Mouse (Mus musculus) embryonic facial prominence, embryonic 14.5 days (tissue): ENCODE results near the gene Sf3b4. TPM values are rescaled to one million over a fixed set of nuclear protein-coding genes. Genes with fewer than 3 reads are reported as not detected.

ENCODE experiments used
- ATAC-seq: fragments of 200-750 bp; cut with Nextera tagmentation; 2 replicates; pipeline ENCODE4 v1.8.0; 2017; ENCODE audit warnings: low read depth, moderate number of reproducible peaks, moderate TSS enrichment
- DNase-seq: peaks from one replicate; pipeline ENCODE4 v3.0.0-alpha.2; 2015; ENCODE audit warnings: low spot score
- H3K27ac ChIP-seq: fragments of 300-500 bp; sonication (generic); replicated peaks from 2 replicates; pipeline ENCODE4 v1.5.1; 2014; ENCODE audit warnings: low read depth, mild to moderate bottlenecking, low read length, moderate library complexity
- H3K27me3 ChIP-seq: fragments of 300-500 bp; sonication (generic); replicated peaks from 2 replicates; pipeline ENCODE4 v1.6.1; 2014; ENCODE audit warnings: low read length; ENCODE audit not compliant: control insufficient read depth, insufficient read depth
- H3K36me3 ChIP-seq: fragments of 300-500 bp; sonication (generic); 2 replicates; pipeline ENCODE4 v1.6.1; 2014; ENCODE audit warnings: low read length, mixed read lengths; ENCODE audit not compliant: control insufficient read depth, insufficient read depth
- H3K4me1 ChIP-seq: fragments of 300-500 bp; sonication (generic); 2 replicates; pipeline ENCODE4 v1.6.1; 2014; ENCODE audit warnings: antibody characterized with exemption, low read length; ENCODE audit not compliant: control insufficient read depth, insufficient read depth
- H3K4me2 ChIP-seq: fragments of 300-500 bp; sonication (generic); 2 replicates; pipeline ENCODE4 v1.6.1; 2014; ENCODE audit warnings: low read depth, mild to moderate bottlenecking, low read length, moderate library complexity, mixed read lengths
- H3K4me3 ChIP-seq: fragments of 300-500 bp; sonication (generic); 2 replicates; pipeline ENCODE4 v1.5.1; 2014; ENCODE audit warnings: low read depth, mild to moderate bottlenecking, low read length
- H3K9ac ChIP-seq: fragments of 300-500 bp; sonication (generic); 2 replicates; pipeline ENCODE4 v1.6.1; 2014; ENCODE audit warnings: low read depth, mild to moderate bottlenecking, low read length, moderate library complexity, mixed read lengths
- H3K9me3 ChIP-seq: fragments of 300-500 bp; sonication (generic); 2 replicates; pipeline ENCODE4 v1.6.1; 2016; ENCODE audit warnings: low read length; ENCODE audit not compliant: control insufficient read depth
- WGBS: fragments of 180-500 bp; shearing (Covaris S2); extraction: QIAGEN DNeasy Blood & Tissue Kit; methylation state at CpG from one replicate; pipeline ENCODE4 v1.1.7; 2014; 5-methylcytosine and 5-hydroxymethylcytosine counted together
- polyA plus RNA-seq: library from polyadenylated mRNA; unstranded; fragments of >200 nt; fragmentation: Nextera tagmentation; extraction: Ambion mirVana; gene quantifications from 2 replicates; pipeline ENCODE4 v1.2.1, GENCODE M21; 2014

The Sf3b4 gene
- polyA plus RNA-seq: 152 and 158 TPM in 2 replicates

DNA sequence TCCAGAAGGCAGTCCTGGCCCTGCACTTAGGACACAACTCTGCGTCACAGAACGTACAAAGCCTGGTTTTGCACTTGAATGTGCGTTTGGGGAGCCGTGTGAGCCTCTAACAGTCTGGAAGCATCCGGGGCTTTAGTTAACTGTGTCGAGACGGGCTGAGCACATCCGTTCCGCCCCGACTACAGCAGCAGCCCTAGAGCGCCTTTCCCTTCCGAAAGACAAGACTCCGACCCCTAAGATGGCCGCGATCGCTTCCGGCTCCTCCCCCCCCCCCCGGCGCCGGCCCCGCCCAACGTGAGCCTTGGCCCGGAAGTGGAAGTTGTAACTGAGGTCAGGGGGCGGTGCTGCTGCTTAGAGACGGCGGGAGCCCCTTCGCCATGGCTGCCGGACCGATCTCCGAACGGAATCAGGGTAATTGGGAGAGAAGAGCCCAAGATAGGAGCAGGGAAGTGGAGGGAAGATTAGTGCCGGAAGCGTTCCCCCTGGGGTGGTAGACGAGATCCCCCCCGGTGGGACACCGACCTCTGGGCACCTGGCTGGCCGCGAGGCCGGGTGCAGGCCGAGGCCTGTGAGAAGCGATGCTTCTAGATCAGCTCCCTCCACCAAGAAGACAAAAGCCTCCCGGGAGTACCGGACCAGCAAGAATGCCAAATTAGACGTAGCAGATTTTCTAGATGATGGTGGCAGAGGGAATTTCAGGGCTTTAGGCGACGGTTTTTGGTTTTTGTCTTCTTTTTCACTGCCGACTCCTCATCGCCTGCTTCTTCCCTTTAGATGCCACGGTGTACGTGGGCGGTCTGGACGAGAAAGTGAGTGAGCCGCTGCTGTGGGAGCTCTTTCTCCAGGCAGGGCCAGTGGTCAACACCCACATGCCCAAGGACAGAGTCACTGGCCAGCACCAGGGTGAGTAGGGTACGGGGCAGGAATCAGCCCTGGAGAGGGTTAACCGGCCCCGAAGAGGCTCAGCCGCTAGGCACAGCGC lies at the start of gene Sf3b4:
Gene Sf3b4, plus strand, starts transcription at position 136 of the 982 bp plus-strand sequence.
- ATAC-seq: peak; percentile 95
- Histone ChIP-seq H3K36me3 (peaks cover 50% of the 10 kb centered on the region), H3K9ac (peak within 1 kb of the TSS; percentile 91), H3K9me3 (no peaks in the 10 kb centered on the region), H3K4me3 (peak within 1 kb of the TSS; percentile 88), H3K27me3 (no peaks in the 10 kb centered on the region), H3K4me1 (peaks cover 11% of the 10 kb centered on the region), H3K4me2 (peak within 1 kb of the TSS; percentile 95), H3K27ac (peak within 1 kb of the TSS; percentile 99)
- peak; percentile 97 for DNase-seq
- WGBS: 1% methylated on average over 41 of the region's 58 CpGs

DNA sequence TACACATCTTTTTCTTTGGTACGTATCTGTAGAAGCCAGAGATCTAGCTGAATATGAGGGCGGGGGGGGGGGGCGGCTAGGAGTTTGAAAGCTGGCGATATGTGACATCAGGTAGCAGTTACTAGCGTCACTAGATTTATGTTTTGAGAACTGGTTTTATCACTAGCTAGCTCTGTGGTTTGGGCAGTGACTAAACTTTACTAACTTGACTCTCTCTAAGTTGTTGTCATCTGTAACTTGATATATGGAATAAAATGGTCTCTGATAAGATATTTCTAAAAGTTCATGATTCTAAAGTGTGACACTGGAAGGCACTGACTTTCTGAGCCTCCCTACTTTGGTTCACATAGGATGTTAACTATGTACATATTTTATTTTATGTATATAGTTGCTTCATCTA lies 47.9 kb upstream of the Sf3b4 start:
- no peak overlapping the region for H3K27ac ChIP-seq
- H3K9me3 ChIP-seq: no peaks in the 10 kb centered on the region
- no peaks in the 10 kb centered on the region for H3K36me3 ChIP-seq
- no peaks in the 10 kb centered on the region for H3K4me1 ChIP-seq
- no peak overlapping the region for H3K4me2 ChIP-seq
- DNase-seq: no peak
- H3K9ac ChIP-seq: no peak overlapping the region
- 91% methylated on average over 5 of the region's 5 CpGs for WGBS
- H3K4me3 ChIP-seq: no peak overlapping the region
- no peaks in the 10 kb centered on the region for H3K27me3 ChIP-seq
- no peak for ATAC-seq

DNA sequence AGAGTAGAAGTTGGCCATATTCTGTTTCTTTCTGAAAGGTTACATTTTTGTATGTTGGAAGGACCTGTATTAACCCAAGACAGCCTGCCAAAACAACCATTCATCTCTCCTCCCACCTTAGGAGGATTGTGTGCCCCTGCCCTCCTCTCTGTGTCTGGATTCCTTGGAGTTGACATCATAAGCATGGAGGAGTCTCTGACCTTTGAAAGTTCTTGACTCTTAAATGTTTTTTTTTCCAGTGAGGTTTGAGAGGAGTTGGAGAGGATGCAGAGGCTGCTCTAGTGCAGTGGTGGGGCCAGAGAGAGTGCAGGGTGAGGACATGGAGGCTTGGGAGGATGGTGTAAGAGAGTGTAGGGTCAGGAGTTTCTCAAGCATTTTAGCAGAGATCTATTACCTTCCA lies 44.0 kb upstream of the Sf3b4 start:
- Histone ChIP-seq H3K27ac (no peak overlapping the region), H3K36me3 (no peaks in the 10 kb centered on the region), H3K4me1 (peaks cover 3% of the 10 kb centered on the region), H3K4me2 (no peak overlapping the region), H3K9me3 (no peaks in the 10 kb centered on the region), H3K4me3 (no peak overlapping the region), H3K9ac (no peak overlapping the region), H3K27me3 (no peaks in the 10 kb centered on the region)
- ATAC-seq (no peak), DNase-seq (no peak)

DNA sequence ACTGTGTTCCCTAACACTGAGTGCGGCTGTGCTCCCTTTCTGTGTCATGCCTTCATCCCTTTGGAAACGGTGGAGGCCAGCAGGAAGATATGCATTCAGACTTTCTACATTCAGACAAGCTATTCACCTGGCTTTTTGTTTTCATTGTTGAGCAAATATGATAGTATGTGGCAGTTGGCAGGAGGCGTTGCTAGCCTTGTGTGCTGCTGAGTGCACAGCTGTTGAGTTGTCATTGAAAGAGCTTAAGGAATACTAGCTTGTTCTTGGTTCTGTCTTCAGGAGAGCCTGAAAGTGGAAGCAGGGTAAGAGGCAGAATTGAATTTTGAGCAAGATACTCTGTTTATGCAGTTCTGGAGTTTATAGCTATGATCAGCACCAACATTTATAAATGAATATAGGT lies 39.7 kb upstream of the Sf3b4 start:
- peak; percentile 46 for DNase-seq
- Histone ChIP-seq H3K4me3 (no peak overlapping the region), H3K9me3 (no peaks in the 10 kb centered on the region), H3K9ac (no peak overlapping the region), H3K27ac (no peak overlapping the region), H3K27me3 (no peaks in the 10 kb centered on the region), H3K36me3 (peaks cover 13% of the 10 kb centered on the region; the same call in 1 of the 2 replicates), H3K4me2 (no peak overlapping the region), H3K4me1 (peaks cover 10% of the 10 kb centered on the region)
- 69% methylated on average over 3 of the region's 3 CpGs for whole genome bisulfite sequencing
- ATAC-seq: no peak

DNA sequence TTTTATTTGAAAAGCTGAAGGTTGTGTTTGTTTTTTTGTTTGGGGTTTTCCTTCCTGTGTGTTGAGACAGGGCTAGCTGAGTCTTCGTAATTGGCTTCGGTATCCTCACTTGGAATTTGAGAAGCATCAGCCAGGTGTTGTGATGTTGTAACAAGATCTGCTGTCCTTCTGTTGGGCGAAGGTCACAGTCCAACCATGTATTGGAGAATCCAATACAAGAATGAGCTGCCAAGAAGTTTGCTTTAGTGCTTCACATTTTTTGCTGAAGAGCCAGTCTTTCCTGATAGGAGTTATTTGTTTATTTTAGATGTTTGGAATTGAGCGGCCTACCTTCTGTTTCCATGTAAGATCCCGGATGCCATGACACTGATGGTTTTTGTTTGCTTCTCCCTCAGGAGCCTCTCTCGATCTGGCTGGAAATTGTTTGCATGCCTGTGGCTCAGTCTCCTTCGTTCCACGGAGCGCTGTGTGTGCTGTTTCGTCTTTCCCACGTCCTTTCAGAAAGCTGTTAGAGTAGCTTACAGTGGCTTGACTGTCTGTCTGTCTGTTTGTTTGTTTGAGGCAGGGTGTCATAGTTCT lies 38.7 kb upstream of the Sf3b4 start:
- Histone ChIP-seq H3K4me1 (peaks cover 10% of the 10 kb centered on the region), H3K4me3 (no peak overlapping the region), H3K9ac (peak overlapping the region; percentile 8; the same call in 1 of the 2 replicates), H3K27me3 (no peaks in the 10 kb centered on the region), H3K4me2 (0 out of 2 replicates have a peak overlapping the region, but pooled peaks have one; percentile 12), H3K36me3 (peaks cover 14% of the 10 kb centered on the region; the same call in 1 of the 2 replicates), H3K27ac (peak overlapping the region; percentile 61), H3K9me3 (no peaks in the 10 kb centered on the region)
- DNase-seq (peak; percentile 59), ATAC-seq (no peak)
- WGBS: 31% methylated on average over 11 of the region's 11 CpGs

DNA sequence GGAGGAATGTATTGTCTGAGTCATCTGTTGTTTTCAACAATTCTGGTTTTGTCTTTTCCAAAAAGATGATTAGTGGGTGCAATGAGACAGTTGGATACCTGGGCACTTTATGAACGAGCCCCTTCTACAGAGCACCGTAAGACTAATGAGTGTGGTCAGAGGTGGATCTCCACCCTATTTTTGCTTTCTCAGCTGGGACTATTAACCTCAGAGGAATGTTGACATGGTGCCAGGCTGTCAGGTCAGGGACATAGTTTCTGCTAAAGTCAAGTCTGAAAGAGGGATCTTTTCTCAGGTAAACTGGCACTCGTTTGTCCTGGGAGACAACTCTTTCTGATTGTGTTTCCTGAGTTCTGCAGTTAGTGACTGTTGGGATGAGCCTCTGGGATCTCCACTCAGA lies 37.1 kb upstream of the Sf3b4 start:
- Histone ChIP-seq H3K27ac (no peak overlapping the region), H3K4me1 (peaks cover 10% of the 10 kb centered on the region), H3K4me2 (no peak overlapping the region), H3K9ac (no peak overlapping the region), H3K27me3 (no peaks in the 10 kb centered on the region), H3K4me3 (no peak overlapping the region), H3K36me3 (peaks cover 20% of the 10 kb centered on the region; the same call in 1 of the 2 replicates), H3K9me3 (no peaks in the 10 kb centered on the region)
- WGBS: 68% methylated on average over 3 of the region's 3 CpGs
- ATAC-seq (no peak), DNase-seq (no peak)

DNA sequence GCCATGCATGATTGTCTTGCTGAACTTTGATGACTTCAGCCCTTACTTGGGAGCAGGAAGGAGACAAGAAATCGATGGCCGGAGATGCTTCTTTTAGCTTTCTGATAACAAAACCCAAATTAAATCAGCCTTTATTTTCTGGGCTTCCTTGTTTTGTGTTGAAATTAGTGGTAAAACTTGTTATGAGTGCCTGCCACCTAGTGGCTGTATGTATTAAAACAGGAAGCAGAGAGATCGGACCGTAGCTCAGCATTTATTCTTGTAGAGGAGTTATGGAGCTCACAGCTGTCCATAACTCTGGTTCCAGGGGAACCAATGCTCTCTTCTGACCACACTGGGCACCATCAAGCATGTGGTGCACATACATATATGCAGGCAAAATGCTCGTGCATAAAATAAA lies 24.2 kb upstream of the Sf3b4 start:
- DNase-seq (peak; percentile 85), ATAC-seq (peak; percentile 22; the same call in 1 of the 2 replicates)
- Histone ChIP-seq H3K36me3 (peaks cover 48% of the 10 kb centered on the region), H3K4me1 (no peaks in the 10 kb centered on the region), H3K27ac (no peak overlapping the region), H3K4me3 (no peak overlapping the region), H3K9ac (no peak overlapping the region), H3K27me3 (no peaks in the 10 kb centered on the region), H3K9me3 (no peaks in the 10 kb centered on the region), H3K4me2 (no peak overlapping the region)
- 14% methylated on average over 5 of the region's 5 CpGs for WGBS

DNA sequence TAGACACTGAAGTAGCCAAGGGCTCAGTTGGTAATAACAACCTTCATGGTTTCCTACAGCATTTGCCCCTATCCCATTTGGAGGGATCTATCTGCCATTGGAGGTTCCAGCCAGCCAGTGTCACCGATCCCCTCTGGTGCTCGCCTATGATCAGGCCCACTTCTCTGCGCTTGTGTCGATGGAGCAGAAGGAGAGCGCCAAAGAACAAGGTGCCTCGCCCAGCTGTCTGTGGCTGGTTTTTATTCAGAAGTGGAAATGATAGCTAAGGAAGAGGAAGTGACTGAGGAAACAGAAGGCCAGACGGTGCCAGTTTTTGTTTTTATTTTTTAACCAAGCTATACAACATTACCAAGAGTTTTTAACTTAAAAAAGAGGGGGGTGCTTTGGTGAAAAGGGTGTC lies 20.3 kb upstream of the Sf3b4 start:
- no peaks in the 10 kb centered on the region for H3K27me3 ChIP-seq
- 89% methylated on average over 7 of the region's 7 CpGs for WGBS
- no peaks in the 10 kb centered on the region for H3K4me1 ChIP-seq
- no peak overlapping the region for H3K9ac ChIP-seq
- ATAC-seq (no peak), DNase-seq (no peak)
- H3K9me3 ChIP-seq: no peaks in the 10 kb centered on the region
- no peak overlapping the region for H3K4me2 ChIP-seq
- no peak overlapping the region for H3K4me3 ChIP-seq
- no peak overlapping the region for H3K27ac ChIP-seq
- peaks cover 52% of the 10 kb centered on the region for H3K36me3 ChIP-seq
